Mouse (Mus musculus) ES-Bruce4 (cell line): ENCODE data around the gene Wfikkn1.

Experiments
- CTCF ChIP-seq: IDR thresholded peaks from one replicate; pipeline ENCODE4 v1.8.1; 2011; ENCODE audit warnings: low read depth, low read length
- EP300 ChIP-seq: IDR thresholded peaks from 2 replicates; pipeline ENCODE4 v1.6.1; 2011; ENCODE audit warnings: low read depth, low read length; ENCODE audit not compliant: insufficient read depth
- POLR2A ChIP-seq: IDR thresholded peaks from one replicate; pipeline ENCODE4 v1.8.1; 2011; ENCODE audit warnings: low read length; ENCODE audit not compliant: insufficient read depth

- TF ChIP-seq CTCF = no peak
- no peak for TF ChIP-seq POLR2A
- TF ChIP-seq EP300 = no peak
Measured at GRCm38 (mm10) chr17:25874721-25875170, 5.9 kb downstream of the Wfikkn1 start, which contains the start of gene Mettl26.
